Mouse (Mus musculus) stomach, postnatal 0 days (tissue): Measurements from ENCODE around the gene Timm8a2. TPM values are rescaled to one million over a fixed set of nuclear protein-coding genes. Genes with fewer than 3 reads are reported as not detected.
A peak's percentile ranks its signal among the peaks of the same experiment; 100 is the strongest.

Experiments used
- ATAC-seq: fragments of 200-750 bp; cut with Nextera tagmentation; 2 replicates; pipeline ENCODE4 v1.8.0; 2017; ENCODE audit not compliant: low FRiP score, low TSS enrichment
- DNase-seq: peaks from one replicate; pipeline ENCODE4 v3.0.0-alpha.2; 2016; ENCODE audit warnings: low spot score
- H3K27ac ChIP-seq: fragments of 300-500 bp; sonication (generic); replicated peaks from 2 replicates; pipeline ENCODE4 v1.5.1; 2014; ENCODE audit warnings: mild to moderate bottlenecking, control low read depth
- H3K27me3 ChIP-seq: fragments of 300-500 bp; sonication (generic); 2 replicates; pipeline ENCODE4 v1.6.1; 2014; ENCODE audit warnings: low read length; ENCODE audit not compliant: control insufficient read depth, insufficient read depth
- H3K36me3 ChIP-seq: fragments of 300-500 bp; sonication (generic); 2 replicates; pipeline ENCODE4 v1.6.1; 2014; ENCODE audit warnings: low read length, mixed read lengths; ENCODE audit not compliant: control insufficient read depth, insufficient read depth
- H3K4me1 ChIP-seq: fragments of 300-500 bp; sonication (generic); replicated peaks from 2 replicates; pipeline ENCODE4 v1.6.1; 2014; ENCODE audit warnings: antibody characterized with exemption; ENCODE audit not compliant: control insufficient read depth, insufficient read depth
- H3K4me2 ChIP-seq: fragments of 300-500 bp; sonication (generic); replicated peaks from 2 replicates; pipeline ENCODE4 v1.6.1; 2014; ENCODE audit warnings: low read depth, mild to moderate bottlenecking, control low read depth, moderate library complexity
- H3K4me3 ChIP-seq: fragments of 300-500 bp; sonication (generic); 2 replicates; pipeline ENCODE4 v1.5.1; 2014; ENCODE audit warnings: low read depth, low read length, control low read depth
- H3K9ac ChIP-seq: fragments of 300-500 bp; sonication (generic); 2 replicates; pipeline ENCODE4 v1.6.1; 2014; ENCODE audit warnings: mild to moderate bottlenecking, low read length, control low read depth, mixed read lengths
- H3K9me3 ChIP-seq: fragments of 300-500 bp; sonication (generic); 2 replicates; pipeline ENCODE4 v1.6.1; 2016; ENCODE audit warnings: low read length; ENCODE audit not compliant: control insufficient read depth
- CTCF ChIP-seq: IDR thresholded peaks from 2 replicates; pipeline ENCODE4 v1.5.1; 2016; ENCODE audit warnings: antibody characterized with exemption, low read depth, mild to moderate bottlenecking, moderate library complexity
- EP300 ChIP-seq: optimal IDR thresholded peaks from 2 replicates; pipeline ENCODE3; 2016; ENCODE audit warnings: antibody characterized with exemption
- WGBS: fragments of 180-500 bp; shearing (Covaris S2); extraction: QIAGEN DNeasy Blood & Tissue Kit; methylation state at CpG from one replicate; pipeline ENCODE4 v1.1.7; 2014; 5-methylcytosine and 5-hydroxymethylcytosine counted together
- polyA plus RNA-seq: library from polyadenylated mRNA; unstranded; fragments of >200 nt; fragmentation: Nextera tagmentation; extraction: Ambion mirVana; gene quantifications from 2 replicates; pipeline ENCODE4 v1.2.1, GENCODE M21; 2015

Gene Timm8a2
- polyA plus RNA-seq, 1 experiment from 2014 or later: not detected

GRCm38 (mm10) chr14:122074360-122074759 lies 39.9 kb downstream of the Timm8a2 start:
- Histone ChIP-seq H3K27me3 (no peaks in the 10 kb centered on the region), H3K9me3 (no peaks in the 10 kb centered on the region), H3K4me1 (no peaks in the 10 kb centered on the region), H3K36me3 (no peaks in the 10 kb centered on the region), H3K4me3 (no peak overlapping the region), H3K27ac (no peak overlapping the region), H3K4me2 (no peak overlapping the region), H3K9ac (no peak overlapping the region)
- ATAC-seq: no peak
- no peak for DNase-seq
- TF ChIP-seq EP300: no peak
- no peak for TF ChIP-seq CTCF
- WGBS: 54% methylated on average over 10 of the region's 10 CpGs

GRCm38 (mm10) chr14:122075485-122076200 lies 41.2 kb downstream of the Timm8a2 start:
- Histone ChIP-seq H3K27me3 (no peaks in the 10 kb centered on the region), H3K4me1 (no peaks in the 10 kb centered on the region), H3K27ac (no peak overlapping the region), H3K9ac (no peak overlapping the region), H3K4me3 (no peak overlapping the region), H3K36me3 (no peaks in the 10 kb centered on the region), H3K9me3 (no peaks in the 10 kb centered on the region), H3K4me2 (no peak overlapping the region)
- no peak for TF ChIP-seq CTCF
- no peak for TF ChIP-seq EP300
- no peak for ATAC-seq
- DNase-seq: no peak
- 79% methylated on average over 21 of the region's 21 CpGs for WGBS

GRCm38 (mm10) chr14:122077017-122077416 lies 42.5 kb downstream of the Timm8a2 start:
- ATAC-seq (no peak), DNase-seq (no peak)
- no peaks in the 10 kb centered on the region for H3K9me3 ChIP-seq
- no peak overlapping the region for H3K4me3 ChIP-seq
- H3K4me2 ChIP-seq: no peak overlapping the region
- H3K36me3 ChIP-seq: no peaks in the 10 kb centered on the region
- no peak overlapping the region for H3K9ac ChIP-seq
- no peaks in the 10 kb centered on the region for H3K27me3 ChIP-seq
- no peaks in the 10 kb centered on the region for H3K4me1 ChIP-seq
- TF ChIP-seq EP300: no peak
- TF ChIP-seq CTCF: no peak
- no peak overlapping the region for H3K27ac ChIP-seq
- WGBS: 80% methylated on average over 3 of the region's 3 CpGs

- Histone ChIP-seq H3K9me3 (no peaks in the 10 kb centered on the region), H3K4me1 (no peaks in the 10 kb centered on the region), H3K9ac (no peak overlapping the region), H3K27ac (no peak overlapping the region), H3K4me2 (no peak overlapping the region), H3K4me3 (no peak overlapping the region), H3K27me3 (no peaks in the 10 kb centered on the region), H3K36me3 (no peaks in the 10 kb centered on the region)
- TF ChIP-seq EP300 (no peak), CTCF (peak; percentile 76)
- ATAC-seq: no peak
- peak; percentile 75 for DNase-seq
- WGBS: 49% methylated on average over 6 of the region's 6 CpGs
Observed at GRCm38 (mm10) chr14:122079428-122079827, 45.0 kb downstream of the Timm8a2 start.

- Histone ChIP-seq H3K27ac (no peak overlapping the region), H3K36me3 (no peaks in the 10 kb centered on the region), H3K9me3 (no peaks in the 10 kb centered on the region), H3K4me1 (no peaks in the 10 kb centered on the region), H3K4me2 (no peak overlapping the region), H3K9ac (no peak overlapping the region), H3K4me3 (no peak overlapping the region), H3K27me3 (no peaks in the 10 kb centered on the region)
- WGBS: 78% methylated on average over 5 of the region's 5 CpGs
- TF ChIP-seq EP300 (no peak), CTCF (no peak)
- DNase-seq: no peak
- ATAC-seq: no peak
Observed at GRCm38 (mm10) chr14:122079921-122080320, 45.4 kb downstream of the Timm8a2 start.

- WGBS: 9% methylated on average over 3 of the region's 3 CpGs
- ATAC-seq: no peak
Observed at GRCm38 (mm10) chr14:122081308-122081707, 46.8 kb downstream of the Timm8a2 start.

More at GRCm38 (mm10) chr14:122081308-122081707, 46.8 kb downstream of the Timm8a2 start:
- TF ChIP-seq CTCF (no peak), EP300 (no peak)
- no peak overlapping the region for H3K9ac ChIP-seq
- no peaks in the 10 kb centered on the region for H3K27me3 ChIP-seq
- no peaks in the 10 kb centered on the region for H3K4me1 ChIP-seq
- no peaks in the 10 kb centered on the region for H3K9me3 ChIP-seq
- H3K36me3 ChIP-seq: no peaks in the 10 kb centered on the region
- H3K27ac ChIP-seq: no peak overlapping the region
- H3K4me3 ChIP-seq: no peak overlapping the region
- H3K4me2 ChIP-seq: no peak overlapping the region
- DNase-seq: no peak
